Mouse (Mus musculus): ENCODE data around the gene Dbndd2.

- TF ChIP-seq MAX (IDR thresholded peaks at IDR 0.05; ENCODE audit: low read depth): no peak
- no peak for TF ChIP-seq POLR2AphosphoS2 (IDR thresholded peaks at IDR 0.05; ENCODE audit: insufficient read length, low read depth)
- no peak for TF ChIP-seq POLR2A (IDR thresholded peaks at IDR 0.05; ENCODE audit: insufficient read length, low read depth)
- TF ChIP-seq MYOG (IDR thresholded peaks at IDR 0.05; ENCODE audit: control insufficient read depth in 1 of 3, insufficient read depth in 1 of 3, insufficient read length in 2 of 3, low read depth in 2 of 3): no peak
Measured at GRCm38 (mm10) chr2:164473624-164474023, 12.3 kb upstream of the Dbndd2 start, which contains the start of gene Trp53tg5.
